Mouse (Mus musculus): ENCODE data around the gene Slc51a.
"Not testable (repeated sequence)": the region's sequence is repeated elsewhere in the genome, so short reads cannot be mapped to it uniquely, and the experiment has no call there.

Gene Slc51a

GRCm38 (mm10) chr16:32472276-32473015, 15.2 kb downstream of the Slc51a start:
- in situ Hi-C loops (cut with MseI, MboI): no loop called here

GRCm38 (mm10) chr16:32469404-32470105, 18.1 kb downstream of the Slc51a start:
- in situ Hi-C loops (cut with MseI, MboI): no loop called here

GRCm38 (mm10) chr16:32468488-32468887, 19.2 kb downstream of the Slc51a start:
- in situ Hi-C loops (cut with MseI, MboI): no loop called here

GRCm38 (mm10) chr16:32464908-32465307, 22.8 kb downstream of the Slc51a start:
- in situ Hi-C loops (cut with MseI, MboI): no loop called here

- in situ Hi-C loops (cut with MseI, MboI): no loop called here
Measured at GRCm38 (mm10) chr16:32463426-32463825, 24.3 kb downstream of the Slc51a start.

GRCm38 (mm10) chr16:32462950-32463349, 24.7 kb downstream of the Slc51a start:
- in situ Hi-C loops (cut with MseI, MboI): no loop called here

- in situ Hi-C loops (cut with MseI, MboI): no loop called here
Measured at GRCm38 (mm10) chr16:32461713-32462112, 26.0 kb downstream of the Slc51a start.

GRCm38 (mm10) chr16:32460518-32460917, 27.2 kb downstream of the Slc51a start:
- in situ Hi-C loops (cut with MseI, MboI): no loop called here

- in situ Hi-C loops (cut with MseI, MboI): no loop called here
Measured at GRCm38 (mm10) chr16:32457589-32458386, 29.9 kb downstream of the Slc51a start.

- in situ Hi-C loops (cut with MseI, MboI): no loop called here
Measured at GRCm38 (mm10) chr16:32456761-32457160, 30.9 kb downstream of the Slc51a start.

GRCm38 (mm10) chr16:32456086-32456485, 31.6 kb downstream of the Slc51a start:
- in situ Hi-C loops (cut with MseI, MboI): no loop called here

- in situ Hi-C loops (cut with MseI, MboI): no loop called here
Measured at GRCm38 (mm10) chr16:32454646-32455045, 33.0 kb downstream of the Slc51a start.

GRCm38 (mm10) chr16:32453102-32453501, 34.6 kb downstream of the Slc51a start:
- in situ Hi-C loops (cut with MseI, MboI): no loop called here

GRCm38 (mm10) chr16:32450133-32450532, 37.5 kb downstream of the Slc51a start:
- in situ Hi-C loops (cut with MseI, MboI): no loop called here

- in situ Hi-C loops (cut with MseI, MboI): no loop called here
Measured at GRCm38 (mm10) chr16:32449665-32450064, 38.0 kb downstream of the Slc51a start.

GRCm38 (mm10) chr16:32446563-32447138, 41.0 kb downstream of the Slc51a start:
- in situ Hi-C loops (cut with MseI, MboI): no loop called here

GRCm38 (mm10) chr16:32445558-32445957, 42.1 kb downstream of the Slc51a start:
- in situ Hi-C loops (cut with MseI, MboI): no loop called here

GRCm38 (mm10) chr16:32444615-32445014, 43.1 kb downstream of the Slc51a start:
- in situ Hi-C loops (cut with MseI, MboI): not testable (repeated sequence)

- in situ Hi-C loops (cut with MseI, MboI): no loop called here
Measured at GRCm38 (mm10) chr16:32441432-32441831, 46.2 kb downstream of the Slc51a start.

GRCm38 (mm10) chr16:32437266-32437665, 50.4 kb downstream of the Slc51a start:
- in situ Hi-C loops (cut with MseI, MboI): no loop called here

GRCm38 (mm10) chr16:32436657-32437056, 51.0 kb downstream of the Slc51a start:
- in situ Hi-C loops (cut with MseI, MboI): no loop called here

- in situ Hi-C loops (cut with MseI, MboI): no loop called here
Measured at GRCm38 (mm10) chr16:32434691-32435090, 53.0 kb downstream of the Slc51a start.

Measured in mouse trophoblast stem cell (cell line).